Mouse (Mus musculus) heart, adult 10 weeks (tissue): ENCODE measurements around the gene Olfr20. TPM values are rescaled to one million over a fixed set of nuclear protein-coding genes. Genes with fewer than 3 reads are reported as not detected.

Experiments
- polyA plus RNA-seq: library from polyadenylated mRNA; stranded (reverse); fragments of 350-450 nt; fragmentation: Illumina TruSeq; extraction: RNeasy Lipid Tissue Mini Kit (QIAGEN cat#74804); gene quantifications from one replicate; pipeline ENCODE4 v1.2.3, GENCODE M21; 2014; ENCODE audit warnings: low read depth, low replicate concordance

Gene Olfr20
- not detected for polyA plus RNA-seq

DNA sequence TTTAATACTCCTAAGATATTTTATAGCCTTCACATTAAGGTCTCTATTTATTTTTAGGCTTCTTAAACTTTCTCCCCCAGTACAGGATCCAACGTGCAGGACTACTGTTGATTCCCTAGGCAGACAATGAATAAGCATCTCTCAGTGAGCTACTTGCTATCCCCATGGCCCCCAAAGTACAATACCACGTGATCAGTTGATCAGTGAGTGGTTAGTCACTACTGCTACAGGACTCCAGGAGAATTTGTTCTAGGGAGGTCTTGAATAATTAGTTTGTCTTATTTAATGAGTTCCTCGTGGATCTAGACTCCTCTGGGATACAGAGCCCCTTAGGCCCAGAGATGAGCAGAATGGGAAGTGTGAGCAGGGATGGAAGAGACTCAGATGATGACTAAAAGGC is at the start of gene Olfr20:
TSS of gene Olfr20 (plus strand) at position 301 of the 400 bp plus-strand sequence.

DNA sequence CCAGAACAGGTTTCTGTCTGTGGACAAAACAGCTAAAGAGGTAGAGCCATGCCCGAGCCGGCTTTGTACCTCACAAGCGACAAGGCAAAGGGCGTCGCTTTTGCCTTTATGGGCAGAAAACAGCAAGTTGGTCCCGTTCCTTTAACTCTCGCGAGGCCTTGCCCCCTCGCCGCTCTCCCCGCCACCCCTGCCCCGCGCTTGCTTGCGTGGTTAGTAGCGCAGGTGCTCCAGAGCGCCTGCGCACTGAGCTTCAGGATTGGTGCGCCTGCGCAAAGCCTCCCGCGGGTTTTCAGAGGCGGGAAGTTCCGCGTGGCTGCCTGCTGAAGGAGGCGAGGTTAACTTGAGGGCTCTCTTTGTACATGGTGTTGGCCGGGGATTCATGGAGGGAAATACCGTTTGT is 21.1 kb upstream of the Olfr20 start, which contains the start of the genes Aspa, Gm49340 and Spata22:
TSS of gene Aspa (minus strand) at position 155 of the 400 bp plus-strand sequence.
TSS of gene Gm49340 (plus strand) at position 300 of the 400 bp plus-strand sequence.
TSS of gene Spata22 (plus strand) at position 300 of the 400 bp plus-strand sequence.

DNA sequence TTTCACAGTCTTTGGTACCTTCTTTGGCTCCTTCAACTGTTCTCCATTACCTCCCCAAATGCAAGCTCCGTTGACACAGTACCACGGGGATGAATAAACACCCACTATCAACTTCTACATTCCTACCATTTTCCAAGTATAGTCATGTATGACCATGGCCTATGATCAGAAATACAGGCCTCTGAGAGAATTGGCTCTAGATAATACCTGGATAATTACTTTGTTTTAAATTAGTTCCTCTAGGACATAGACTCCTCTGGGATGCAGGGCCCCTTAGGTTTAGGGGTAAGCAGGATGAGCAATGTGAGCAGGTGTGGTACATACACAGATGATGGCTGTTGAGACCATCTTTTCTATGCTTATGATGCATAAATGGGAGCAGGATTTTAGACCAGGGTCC is 20.4 kb downstream of the Olfr20 start, which contains the start of gene Olfr376:
TSS of gene Olfr376 (plus strand) at position 301 of the 400 bp plus-strand sequence.

GRCm38 (mm10) chr11:73399514-73399913 is 48.9 kb downstream of the Olfr20 start, which contains the start of gene Olfr1:
Gene Olfr1, minus strand, starts transcription at chr11:73399614.

Other genes with a start within 250 kb of the Olfr20 start
- 0.16 TPM for gene Haspin, start 212.5 kb upstream of the Olfr20 start, polyA plus RNA-seq
- 15.8 TPM for gene P2rx5, start 190.4 kb upstream of the Olfr20 start, polyA plus RNA-seq
- gene Emc6, start 173.7 kb upstream of the Olfr20 start, polyA plus RNA-seq = 60.5 TPM
- 50.8 TPM for gene Tax1bp3, start 173.7 kb upstream of the Olfr20 start, polyA plus RNA-seq
- gene Ctns, start 151.7 kb upstream of the Olfr20 start, polyA plus RNA-seq = 10.9 TPM
- 1.7 TPM for gene Shpk, start 151.3 kb upstream of the Olfr20 start, polyA plus RNA-seq
- 0.37 TPM for gene Trpv1, start 116.5 kb upstream of the Olfr20 start, polyA plus RNA-seq
- 0.13 TPM for gene Trpv3, start 83.4 kb upstream of the Olfr20 start, polyA plus RNA-seq
- gene Aspa, start 21.2 kb upstream of the Olfr20 start, polyA plus RNA-seq = 5.5 TPM
- not detected for gene Gm49340, start 21.0 kb upstream of the Olfr20 start, polyA plus RNA-seq
- not detected for gene Spata22, start 21.0 kb upstream of the Olfr20 start, polyA plus RNA-seq
- gene Olfr376, start 20.5 kb downstream of the Olfr20 start, polyA plus RNA-seq = not detected
- gene Olfr1, start 48.8 kb downstream of the Olfr20 start, polyA plus RNA-seq = not detected
- not detected for gene Olfr378, start 77.7 kb downstream of the Olfr20 start, polyA plus RNA-seq
- gene Olfr380, start 106.7 kb downstream of the Olfr20 start, polyA plus RNA-seq = not detected
- gene Olfr381, start 140.8 kb downstream of the Olfr20 start, polyA plus RNA-seq = not detected
- gene Olfr382, start 166.4 kb downstream of the Olfr20 start, polyA plus RNA-seq = not detected
- not detected for gene Olfr385, start 242.2 kb downstream of the Olfr20 start, polyA plus RNA-seq
- not detected for gene Olfr384, start 247.8 kb downstream of the Olfr20 start, polyA plus RNA-seq